Mouse (Mus musculus) Patski (cell line): Measurements from ENCODE around the gene Sfrp4. TPM values are rescaled to one million over a fixed set of nuclear protein-coding genes. Genes with fewer than 3 reads are reported as not detected.

Source experiments
- ATAC-seq: fragments of 100-300 bp; one replicate; pipeline ENCODE4 v1.8.0; 2021
- CTCF ChIA-PET: fragments of 350-600 bp; sonication (Branson Sonifier 250); formaldehyde crosslinking; loops from one replicate; lab custom pipeline; 2022; ENCODE audit warnings: inconsistent platforms; lab: Charles Lee
- POLR2A ChIA-PET: fragments of 350-600 bp; sonication (Branson Sonifier 250); formaldehyde crosslinking; loops from one replicate; lab custom pipeline; 2022; ENCODE audit warnings: antibody characterized with exemption, inconsistent platforms; lab: Charles Lee
- DNase-seq: peaks from one replicate; pipeline ENCODE4 v3.0.0-alpha.2; 2011; ENCODE audit warnings: low read depth, low spot score
- H3K27me3 ChIP-seq: fragments of 371-371 bp; one replicate; pipeline ENCODE4 v1.5.1; 2021
- CTCF ChIP-seq: fragments of 100-300 bp; IDR thresholded peaks from one replicate; pipeline ENCODE4 v1.5.1; 2021
- in situ Hi-C: fragments of 300-500 bp; cut with MboI; formaldehyde crosslinking; loops from 3 replicates; pipeline ENCODE4 v1.11.1; 2018; ENCODE audit warnings: low pct_unique_long_range_greater_than_20kb, mixed read lengths
- polyA plus RNA-seq: library from polyadenylated mRNA; unstranded; gene quantifications from one replicate; pipeline ENCODE4 v1.2.3, GENCODE M21; 2021

Gene Sfrp4
- polyA plus RNA-seq, 1 experiment from 2014 or later = 0.08 TPM

DNA sequence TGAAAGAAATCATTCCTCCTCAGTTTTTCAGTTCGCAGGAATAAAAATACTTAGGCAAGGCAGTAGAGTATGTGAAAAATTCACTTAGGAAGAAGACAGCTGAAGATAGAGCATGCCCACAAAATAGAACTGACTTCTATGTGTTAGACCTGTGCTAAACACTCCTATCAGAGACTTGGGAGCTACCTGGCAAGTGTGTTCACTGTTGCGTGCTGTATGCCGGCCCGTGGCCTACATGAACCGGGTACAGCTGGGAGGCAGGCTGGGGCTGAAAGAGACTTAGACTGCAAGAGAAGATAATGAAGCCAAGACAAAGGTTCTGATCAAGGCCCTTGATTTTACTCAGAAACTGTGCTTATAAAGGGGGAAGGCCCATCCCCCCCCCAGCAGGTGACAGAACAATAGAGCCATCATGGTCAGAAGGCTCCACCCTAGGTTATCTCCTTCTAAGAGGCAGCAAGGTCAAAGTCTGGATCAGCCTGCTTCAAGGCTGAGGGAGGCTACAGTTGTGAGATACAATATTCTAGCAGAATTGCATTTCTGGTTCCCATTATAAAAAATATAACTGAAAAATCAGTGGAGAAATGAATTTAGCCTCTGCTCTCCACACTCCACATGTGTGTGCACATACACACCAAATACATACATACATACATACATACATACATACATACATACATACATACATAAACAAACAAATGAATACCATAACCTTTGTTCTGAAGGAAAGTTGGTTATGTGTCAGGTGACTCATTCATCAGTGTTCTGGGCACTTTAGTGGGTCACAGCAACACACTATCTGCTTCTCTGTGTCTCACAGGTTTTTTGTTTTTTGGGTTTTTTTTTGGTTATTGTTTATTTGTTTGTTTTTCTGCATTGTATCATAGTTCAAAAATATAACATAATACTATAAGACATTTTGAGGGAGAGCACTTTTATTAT is 8.1 kb downstream of the Sfrp4 start:
- ATAC-seq (no peak), DNase-seq (no peak)
- CTCF ChIA-PET = interaction anchor here (1.1 kb wide), 1 partner anchor 12 kb away, joined by 3 read pairs; the partner anchor contains the start of gene Epdr1
- POLR2A ChIA-PET = no interaction called here
- H3K27me3 ChIP-seq = no peaks in the 10 kb centered on the region
- in situ Hi-C loops = loop anchor here (25.0 kb wide), 1 partner anchor 169 kb away; no protein-coding TSS in a partner anchor
- TF ChIP-seq CTCF = no peak

DNA sequence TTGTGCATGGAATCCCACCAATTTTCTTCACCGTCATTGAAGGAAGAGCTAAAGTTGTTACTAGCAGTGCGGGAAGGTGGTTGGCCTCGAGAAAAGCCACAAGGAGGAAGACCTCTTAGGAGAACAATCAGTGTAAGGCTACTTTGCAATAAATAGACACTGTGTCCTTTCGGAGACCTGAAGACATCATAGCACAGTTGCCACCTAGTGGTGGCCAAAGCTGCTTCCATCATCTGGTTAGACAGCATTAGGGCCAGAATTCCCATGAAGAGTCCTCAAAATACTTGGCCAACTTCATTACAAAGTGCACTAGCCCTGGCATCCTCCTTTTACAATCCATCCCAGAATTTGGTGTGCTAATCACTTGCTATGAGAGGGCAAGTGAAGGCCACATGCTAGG is 13.2 kb downstream of the Sfrp4 start:
- ATAC-seq (peak; percentile 67), DNase-seq (no peak)
- TF ChIP-seq CTCF = peak; percentile 88
- ChIA-PET CTCF (interaction anchor here (0.8 to 5.8 kb wide), 5 partner anchors 8 to 271 kb away, joined by 3 to 45 read pairs (median 10); partner anchors contain the start of gene Epdr1), POLR2A (interaction anchor here (1.1 kb wide), 1 partner anchor 16 kb away, joined by 3 read pairs; the partner anchor contains the start of gene Epdr1)
- in situ Hi-C loops = loop anchor here (25.0 kb wide), 1 partner anchor 174 kb away; no protein-coding TSS in a partner anchor
- H3K27me3 ChIP-seq = no peaks in the 10 kb centered on the region

DNA sequence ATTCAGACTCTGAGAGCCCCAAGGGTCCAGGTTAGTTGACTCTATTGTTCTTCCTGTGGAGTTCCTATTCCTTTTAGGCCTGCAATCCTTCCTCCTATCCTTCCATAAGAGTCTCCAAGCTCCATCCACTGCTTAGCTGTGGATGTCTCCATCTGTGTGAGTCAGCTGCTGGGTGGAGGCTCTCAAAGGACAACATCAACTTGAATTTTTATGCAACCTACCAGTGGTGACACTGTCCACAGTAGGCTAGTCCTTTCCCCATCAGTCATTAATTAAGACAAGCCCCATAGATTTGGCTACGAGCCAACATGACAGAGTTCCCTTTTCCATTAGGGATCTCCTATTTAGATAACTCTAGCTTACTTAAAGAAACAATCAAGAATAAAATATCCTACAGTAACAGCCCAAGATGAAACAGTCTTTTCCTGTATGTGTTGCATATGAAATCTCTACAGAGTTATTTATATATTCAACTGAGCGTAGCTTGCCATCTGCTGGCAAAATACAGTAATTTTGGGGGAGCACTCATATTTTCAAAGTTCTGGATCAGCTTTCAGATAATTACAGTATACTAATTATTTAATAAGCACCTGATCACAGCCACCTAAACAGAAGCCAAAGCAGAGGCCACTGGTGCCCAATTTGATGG is 17.4 kb downstream of the Sfrp4 start:
- ChIA-PET POLR2A (no interaction called here), CTCF (interaction anchor here (0.8 to 5.4 kb wide), 5 partner anchors 202 to 298 kb away, joined by 3 to 39 read pairs (median 4); no protein-coding TSS in a partner anchor)
- H3K27me3 ChIP-seq = peaks cover 20% of the 10 kb centered on the region
- DNase-seq (no peak), ATAC-seq (peak; percentile 65)
- in situ Hi-C loops = loop anchor here (5.0 to 25.0 kb wide), 3 partner anchors 178 to 458 kb away; no protein-coding TSS in a partner anchor
- TF ChIP-seq CTCF = peak; percentile 46

DNA sequence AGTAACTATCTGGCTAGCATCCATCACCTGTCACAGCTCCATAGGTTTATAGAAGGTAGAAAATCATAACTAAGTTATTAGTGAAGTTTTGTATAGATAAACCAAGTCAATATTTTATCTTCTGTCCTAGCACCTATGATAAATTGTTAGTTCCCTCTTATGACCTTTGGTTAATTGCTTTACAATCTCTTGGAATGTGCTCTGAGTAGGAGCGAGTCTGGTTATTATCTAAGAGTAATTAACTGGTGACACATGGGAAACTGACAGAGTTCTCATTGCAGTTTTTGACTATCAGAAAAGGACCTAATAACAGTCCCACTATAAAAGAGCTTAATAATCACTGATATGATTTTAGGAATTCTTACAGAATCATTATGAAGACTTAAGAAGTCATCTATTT is 20.6 kb downstream of the Sfrp4 start:
- POLR2A ChIA-PET = no interaction called here
- in situ Hi-C loops = loop anchor here (5.0 to 25.0 kb wide), 3 partner anchors 181 to 461 kb away; no protein-coding TSS in a partner anchor

GRCm38 (mm10) chr13:19644225-19644624 is 21.3 kb downstream of the Sfrp4 start:
- POLR2A ChIA-PET = no interaction called here
- DNase-seq = no peak
- peak; percentile 44 for TF ChIP-seq CTCF
- ATAC-seq = no peak
- in situ Hi-C loops = loop anchor here (5.0 to 25.0 kb wide), 3 partner anchors 182 to 462 kb away; no protein-coding TSS in a partner anchor
- H3K27me3 ChIP-seq = peaks cover 23% of the 10 kb centered on the region
- CTCF ChIA-PET = interaction anchor here (1.9 kb wide), 1 partner anchor 11 kb away, joined by 6 read pairs; no protein-coding TSS in a partner anchor

More for the DNA sequence above, 20.6 kb downstream of the Sfrp4 start:
- no peak for TF ChIP-seq CTCF
- CTCF ChIA-PET = interaction anchor here (1.2 to 5.4 kb wide), 4 partner anchors 11 to 466 kb away, joined by 4 to 39 read pairs (median 6); no protein-coding TSS in a partner anchor
- ATAC-seq (no peak), DNase-seq (no peak)
- peaks cover 23% of the 10 kb centered on the region for H3K27me3 ChIP-seq

DNA sequence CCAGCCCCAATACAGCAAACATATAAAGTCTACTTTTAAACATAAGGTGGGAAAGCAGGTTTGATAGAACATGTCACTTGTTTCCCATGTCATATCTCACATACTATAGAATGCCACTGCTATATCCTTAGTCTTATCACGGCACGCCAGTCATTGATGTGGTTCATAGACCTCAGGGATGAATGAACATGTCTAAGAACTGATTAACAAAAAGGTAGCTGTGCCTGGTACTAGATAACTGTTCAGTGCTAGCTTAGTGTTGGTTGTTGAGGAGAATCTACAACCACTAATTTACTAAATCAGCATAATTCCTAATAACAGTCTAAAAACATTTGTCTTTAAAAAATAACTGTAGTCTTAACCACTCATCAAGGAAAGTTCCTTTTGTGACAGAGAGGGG is 26.9 kb downstream of the Sfrp4 start:
- CTCF ChIA-PET = no interaction called here
- ATAC-seq (no peak), DNase-seq (no peak)
- TF ChIP-seq CTCF = no peak
- H3K27me3 ChIP-seq = peaks cover 16% of the 10 kb centered on the region
- POLR2A ChIA-PET = no interaction called here
- in situ Hi-C loops = loop anchor here (25.0 kb wide), 1 partner anchor 188 kb away; no protein-coding TSS in a partner anchor

- ChIA-PET CTCF (interaction anchor here (1.1 kb wide), 1 partner anchor 11 kb away, joined by 3 read pairs; no protein-coding TSS in a partner anchor), POLR2A (no interaction called here)
- peaks cover 8% of the 10 kb centered on the region for H3K27me3 ChIP-seq
- no peak for ATAC-seq
- in situ Hi-C loops = no loop called here
- no peak for TF ChIP-seq CTCF
- no peak for DNase-seq
Measured at GRCm38 (mm10) chr13:19652405-19652804, 29.5 kb downstream of the Sfrp4 start.

GRCm38 (mm10) chr13:19668355-19669140 is 45.6 kb downstream of the Sfrp4 start:
- ChIA-PET POLR2A (no interaction called here), CTCF (interaction anchor here (1.2 to 1.7 kb wide), 3 partner anchors 10 to 491 kb away, joined by 3 to 7 read pairs (median 4); no protein-coding TSS in a partner anchor)
- DNase-seq (no peak), ATAC-seq (no peak)
- in situ Hi-C loops = no loop called here
- no peak for TF ChIP-seq CTCF
- H3K27me3 ChIP-seq = no peaks in the 10 kb centered on the region

DNA sequence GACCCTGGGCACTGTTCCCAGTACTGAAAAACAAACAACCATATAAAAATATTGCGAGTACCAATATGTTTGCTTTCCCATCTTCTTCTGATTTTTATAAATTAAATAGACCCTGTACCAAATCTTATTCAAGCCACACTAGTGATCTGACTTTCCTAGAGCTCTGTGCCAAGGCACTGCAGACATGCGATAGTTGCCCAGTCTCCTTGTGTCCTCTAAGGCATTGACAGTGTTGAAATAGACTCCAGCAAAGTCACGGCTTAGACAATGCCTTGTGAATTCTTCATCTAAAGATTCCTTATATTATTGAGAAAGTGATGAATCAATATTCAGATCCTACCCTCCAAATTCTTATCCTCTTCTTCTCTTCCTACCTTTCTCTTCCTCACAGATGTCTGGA is 51.1 kb downstream of the Sfrp4 start:
- DNase-seq (no peak), ATAC-seq (no peak)
- CTCF ChIA-PET = interaction anchor here (1.7 kb wide), 1 partner anchor 10 kb away, joined by 7 read pairs; no protein-coding TSS in a partner anchor
- in situ Hi-C loops = loop anchor here (10.0 kb wide), 1 partner anchor 519 kb away; no protein-coding TSS in a partner anchor
- POLR2A ChIA-PET = no interaction called here
- no peak for TF ChIP-seq CTCF
- H3K27me3 ChIP-seq = peaks cover 7% of the 10 kb centered on the region
